Mouse (Mus musculus) forebrain, embryonic 11.5 days (tissue): ENCODE measurements at regions not wholly inside any gene's neighbourhood (a gene's known extent, or its start where the extent isn't known, plus 50 kb on each side); places are given as distances from the start of the nearest gene placed in this dataset.

Experiments used
- ATAC-seq: fragments of 200-750 bp; cut with Nextera tagmentation; replicated peaks from 2 replicates; pipeline ENCODE4 v1.8.0; 2017; ENCODE audit warnings: moderate TSS enrichment; ENCODE audit not compliant: low FRiP score
- DNase-seq: peaks from one replicate; pipeline ENCODE4 v3.0.0-alpha.2; 2017; ENCODE audit warnings: low spot score
- H3K27ac ChIP-seq: fragments of 300-500 bp; sonication (generic); 2 replicates; pipeline ENCODE4 v1.5.1; 2014; ENCODE audit warnings: low read depth, low read length
- H3K27me3 ChIP-seq: fragments of 300-500 bp; sonication (generic); 2 replicates; pipeline ENCODE4 v1.6.1; 2014; ENCODE audit warnings: mild to moderate bottlenecking, low read length, mixed read lengths; ENCODE audit not compliant: control insufficient read depth, insufficient read depth
- H3K36me3 ChIP-seq: fragments of 300-500 bp; sonication (generic); 2 replicates; pipeline ENCODE4 v1.6.1; 2014; ENCODE audit warnings: mild to moderate bottlenecking, low read length, moderate library complexity, mixed read lengths; ENCODE audit not compliant: control insufficient read depth, insufficient read depth
- H3K4me1 ChIP-seq: fragments of 300-500 bp; sonication (generic); replicated peaks from 2 replicates; pipeline ENCODE4 v1.6.1; 2014; ENCODE audit warnings: low read length, mixed read lengths; ENCODE audit not compliant: control insufficient read depth, insufficient read depth
- H3K4me2 ChIP-seq: fragments of 300-500 bp; sonication (generic); 2 replicates; pipeline ENCODE4 v1.6.1; 2014; ENCODE audit warnings: low read depth, mild to moderate bottlenecking, low read length, moderate library complexity, mixed read lengths; ENCODE audit not compliant: severe bottlenecking
- H3K4me3 ChIP-seq: fragments of 300-500 bp; sonication (generic); 2 replicates; pipeline ENCODE4 v1.5.1; 2014; ENCODE audit warnings: low read depth, low read length
- H3K9ac ChIP-seq: fragments of 300-500 bp; sonication (generic); 2 replicates; pipeline ENCODE4 v1.6.1; 2014; ENCODE audit warnings: low read length
- H3K9me3 ChIP-seq: fragments of 300-500 bp; sonication (generic); 2 replicates; pipeline ENCODE4 v1.6.1; 2016; ENCODE audit warnings: low read length, mixed read lengths; ENCODE audit not compliant: control insufficient read depth
- WGBS: fragments of 180-500 bp; shearing (Covaris S2); extraction: QIAGEN DNeasy Blood & Tissue Kit; methylation state at CpG from one replicate; pipeline ENCODE4 v1.1.7; 2014; 5-methylcytosine and 5-hydroxymethylcytosine counted together

- Histone ChIP-seq H3K4me3 (no peak overlapping the region), H3K27ac (no peak overlapping the region), H3K4me2 (no peak overlapping the region), H3K9ac (no peak overlapping the region), H3K27me3 (no peaks in the 10 kb centered on the region), H3K36me3 (no peaks in the 10 kb centered on the region), H3K4me1 (no peaks in the 10 kb centered on the region), H3K9me3 (no peaks in the 10 kb centered on the region)
- WGBS = 94% methylated on average over 6 of the region's 6 CpGs
- ATAC-seq = no peak
- DNase-seq = no peak
Observed at GRCm38 (mm10) chr14:17409497-17409896, 250.6 kb upstream of the Thrb start.

- Histone ChIP-seq H3K4me1 (no peaks in the 10 kb centered on the region), H3K27me3 (no peaks in the 10 kb centered on the region), H3K4me3 (no peak overlapping the region), H3K9me3 (no peaks in the 10 kb centered on the region), H3K36me3 (no peaks in the 10 kb centered on the region), H3K9ac (no peak overlapping the region), H3K27ac (no peak overlapping the region), H3K4me2 (no peak overlapping the region)
- peak; percentile 71 for ATAC-seq
- no peak for DNase-seq
- WGBS = 28% methylated on average over 3 of the region's 3 CpGs
Observed at GRCm38 (mm10) chr14:17410752-17411151, 249.3 kb upstream of the Thrb start.

- Histone ChIP-seq H3K4me2 (no peak overlapping the region), H3K27me3 (no peaks in the 10 kb centered on the region), H3K9me3 (no peaks in the 10 kb centered on the region), H3K4me1 (no peaks in the 10 kb centered on the region), H3K27ac (no peak overlapping the region), H3K36me3 (no peaks in the 10 kb centered on the region), H3K4me3 (no peak overlapping the region), H3K9ac (no peak overlapping the region)
- ATAC-seq (no peak), DNase-seq (no peak)
- 46% methylated on average over 1 of the region's 1 CpGs for WGBS
Observed at GRCm38 (mm10) chr14:17411299-17411698, 248.8 kb upstream of the Thrb start.

GRCm38 (mm10) chr14:17414246-17414888, 245.7 kb upstream of the Thrb start:
- no peak overlapping the region for H3K9ac ChIP-seq
- ATAC-seq (no peak), DNase-seq (no peak)
- no peaks in the 10 kb centered on the region for H3K27me3 ChIP-seq
- no peak overlapping the region for H3K27ac ChIP-seq
- H3K4me3 ChIP-seq = no peak overlapping the region
- 91% methylated on average over 6 of the region's 6 CpGs for WGBS
- H3K36me3 ChIP-seq = no peaks in the 10 kb centered on the region
- H3K4me1 ChIP-seq = no peaks in the 10 kb centered on the region
- no peaks in the 10 kb centered on the region for H3K9me3 ChIP-seq
- H3K4me2 ChIP-seq = no peak overlapping the region

- no peak overlapping the region for H3K4me3 ChIP-seq
- no peak for ATAC-seq
- 85% methylated on average over 1 of the region's 1 CpGs for WGBS
Observed at GRCm38 (mm10) chr14:17427751-17428150, 232.3 kb upstream of the Thrb start.

GRCm38 (mm10) chr14:17429157-17429556, 230.9 kb upstream of the Thrb start:
- no peak overlapping the region for H3K9ac ChIP-seq
- no peaks in the 10 kb centered on the region for H3K36me3 ChIP-seq
- H3K4me1 ChIP-seq = no peaks in the 10 kb centered on the region
- no peaks in the 10 kb centered on the region for H3K27me3 ChIP-seq
- DNase-seq = no peak
- WGBS = 89% methylated on average over 3 of the region's 3 CpGs
- H3K4me3 ChIP-seq = no peak overlapping the region
- H3K27ac ChIP-seq = no peak overlapping the region
- H3K9me3 ChIP-seq = no peaks in the 10 kb centered on the region
- no peak for ATAC-seq
- H3K4me2 ChIP-seq = no peak overlapping the region

More at GRCm38 (mm10) chr14:17427751-17428150, 232.3 kb upstream of the Thrb start:
- Histone ChIP-seq H3K27me3 (no peaks in the 10 kb centered on the region), H3K36me3 (no peaks in the 10 kb centered on the region), H3K4me1 (no peaks in the 10 kb centered on the region), H3K27ac (no peak overlapping the region), H3K9me3 (no peaks in the 10 kb centered on the region), H3K4me2 (no peak overlapping the region), H3K9ac (no peak overlapping the region)
- no peak for DNase-seq

- ATAC-seq (no peak), DNase-seq (no peak)
- Histone ChIP-seq H3K27ac (no peak overlapping the region), H3K9me3 (no peaks in the 10 kb centered on the region), H3K4me3 (no peak overlapping the region), H3K4me2 (no peak overlapping the region), H3K27me3 (no peaks in the 10 kb centered on the region), H3K9ac (no peak overlapping the region), H3K4me1 (no peaks in the 10 kb centered on the region), H3K36me3 (no peaks in the 10 kb centered on the region)
- WGBS = 84% methylated on average over 1 of the region's 1 CpGs
Observed at GRCm38 (mm10) chr14:17433346-17433745, 226.7 kb upstream of the Thrb start.

- Histone ChIP-seq H3K27me3 (no peaks in the 10 kb centered on the region), H3K27ac (no peak overlapping the region), H3K9ac (no peak overlapping the region), H3K36me3 (no peaks in the 10 kb centered on the region), H3K4me3 (no peak overlapping the region), H3K9me3 (no peaks in the 10 kb centered on the region), H3K4me1 (no peaks in the 10 kb centered on the region), H3K4me2 (no peak overlapping the region)
- WGBS = 88% methylated on average over 2 of the region's 2 CpGs
- DNase-seq = no peak
- no peak for ATAC-seq
Observed at GRCm38 (mm10) chr14:17457946-17458345, 202.1 kb upstream of the Thrb start.

- no peak for ATAC-seq
- WGBS = 85% methylated on average over 1 of the region's 1 CpGs
- no peak overlapping the region for H3K9ac ChIP-seq
- no peak for DNase-seq
- H3K27me3 ChIP-seq = no peaks in the 10 kb centered on the region
- H3K4me1 ChIP-seq = no peaks in the 10 kb centered on the region
- H3K4me3 ChIP-seq = no peak overlapping the region
- no peaks in the 10 kb centered on the region for H3K9me3 ChIP-seq
- no peak overlapping the region for H3K4me2 ChIP-seq
- no peaks in the 10 kb centered on the region for H3K36me3 ChIP-seq
- no peak overlapping the region for H3K27ac ChIP-seq
Observed at GRCm38 (mm10) chr14:17478963-17479362, 181.1 kb upstream of the Thrb start.
